Mouse (Mus musculus): ENCODE results near the gene Mafg.

Gene Mafg

GRCm38 (mm10) chr11:120654741-120655140 is 21.3 kb upstream of the Mafg start:
- H3K9me3 ChIP-seq (ENCODE audit: low read length), result no peaks in the 10 kb centered on the region

DNA sequence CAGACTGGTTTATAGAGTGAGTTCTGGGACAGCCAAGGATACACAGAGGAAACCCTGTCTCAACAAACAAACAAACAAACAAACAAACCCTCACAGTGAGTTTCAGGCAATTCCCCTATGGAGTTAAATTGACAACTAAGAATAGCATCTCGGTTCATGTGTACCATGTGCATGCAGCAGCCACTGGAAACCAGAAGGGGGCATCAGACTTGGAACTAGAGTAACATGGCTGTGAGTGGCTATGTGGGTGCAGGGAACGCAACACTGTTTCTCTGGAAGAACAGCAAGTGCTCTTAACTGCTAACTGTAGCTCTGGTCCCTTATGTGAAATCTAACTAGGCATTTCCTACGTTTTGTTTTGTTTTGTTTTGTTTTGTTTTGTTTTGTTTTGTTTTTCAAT is 18.5 kb upstream of the Mafg start:
- H3K4me3 ChIP-seq (replicated peaks; ENCODE audit: low read length), result no peak overlapping the region
- TF ChIP-seq CTCF (conservative IDR thresholded peaks at IDR 0.05; ENCODE audit: low read length), result peak; percentile 85
- no peak for TF ChIP-seq NANOG (IDR thresholded peaks at IDR 0.05; ENCODE audit: borderline replicate concordance, low read length)
- peaks cover 65% of the 10 kb centered on the region for H3K4me1 ChIP-seq (replicated peaks; ENCODE audit: low read depth, low read length)
- no peaks in the 10 kb centered on the region for H3K9me3 ChIP-seq (ENCODE audit: low read length)
- peaks cover 12% of the 10 kb centered on the region for H3K27me3 ChIP-seq (ENCODE audit: insufficient read depth, low read length)
- H3K36me3 ChIP-seq (ENCODE audit: insufficient read depth, low read length), result peaks cover 41% of the 10 kb centered on the region

More at GRCm38 (mm10) chr11:120654741-120655140, 21.3 kb upstream of the Mafg start:
- TF ChIP-seq NANOG (IDR thresholded peaks at IDR 0.05; ENCODE audit: borderline replicate concordance, low read length), result no peak
- Histone ChIP-seq H3K36me3 (ENCODE audit: insufficient read depth, low read length) (peaks cover 62% of the 10 kb centered on the region), H3K4me1 (replicated peaks; ENCODE audit: low read depth, low read length) (peaks cover 70% of the 10 kb centered on the region), H3K27me3 (ENCODE audit: insufficient read depth, low read length) (peaks cover 21% of the 10 kb centered on the region), H3K4me3 (replicated peaks; ENCODE audit: low read length) (no peak overlapping the region)

GRCm38 (mm10) chr11:120648001-120648476 is 14.6 kb upstream of the Mafg start, which contains the start of gene Myadml2:
Gene Myadml2 (minus strand): TSS chr11:120648158.
- Histone ChIP-seq H3K4me3 (replicated peaks; ENCODE audit: low read length) (peak within 1 kb of the TSS; percentile 73), H3K27me3 (ENCODE audit: insufficient read depth, low read length) (peaks cover 25% of the 10 kb centered on the region), H3K36me3 (ENCODE audit: insufficient read depth, low read length) (0 out of 2 replicates have a peak, but pooled peaks cover 3% of the 10 kb centered on the region), H3K4me1 (replicated peaks; ENCODE audit: low read depth, low read length) (peaks cover 51% of the 10 kb centered on the region), H3K9me3 (ENCODE audit: low read length) (no peaks in the 10 kb centered on the region)
- TF ChIP-seq POU5F1 (IDR thresholded peaks at IDR 0.05; ENCODE audit: borderline replicate concordance, low read length) (no peak), CTCF (conservative IDR thresholded peaks at IDR 0.05; ENCODE audit: low read length) (no peak), NANOG (IDR thresholded peaks at IDR 0.05; ENCODE audit: borderline replicate concordance, low read length) (no peak)

DNA sequence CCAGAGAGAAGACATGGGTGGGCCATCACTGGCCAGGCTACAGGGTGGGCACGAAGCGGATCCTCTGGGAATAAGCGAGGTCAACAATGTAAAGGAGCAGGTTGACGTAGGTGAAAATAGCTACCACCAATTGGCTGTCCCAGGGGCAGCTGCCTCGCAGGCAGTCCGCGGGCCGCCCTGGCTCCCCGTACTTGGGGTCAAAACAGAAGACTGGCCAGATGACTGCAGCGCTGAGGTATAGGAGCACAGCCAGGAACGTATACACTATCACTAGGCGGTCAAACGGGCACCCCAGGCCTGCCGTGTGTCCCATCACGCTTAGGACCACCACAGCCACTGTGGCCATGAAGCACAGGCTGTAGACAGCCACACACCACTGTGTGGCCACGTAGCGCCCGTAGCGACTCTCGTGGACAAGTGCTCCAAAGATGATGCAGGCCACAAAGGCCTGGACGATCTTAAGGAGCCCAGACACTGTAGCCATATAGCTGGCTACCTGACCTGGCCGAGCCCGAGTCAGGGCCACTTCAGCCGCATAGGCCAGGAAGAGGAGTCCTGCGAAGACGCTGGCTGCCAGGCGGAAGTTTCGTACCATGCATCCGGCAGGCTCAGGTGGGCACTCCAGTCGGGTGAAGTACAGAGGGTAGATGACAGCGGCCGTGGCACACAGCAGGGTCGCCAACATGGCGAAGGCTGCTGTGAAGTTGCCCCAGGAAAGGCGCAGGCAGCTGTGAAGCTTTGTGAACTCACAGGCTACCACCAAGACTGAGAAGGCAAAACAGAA is 13.8 kb upstream of the Mafg start:
- Histone ChIP-seq H3K27me3 (ENCODE audit: insufficient read depth, low read length) (peaks cover 33% of the 10 kb centered on the region), H3K36me3 (ENCODE audit: insufficient read depth, low read length) (peaks cover under 1% of the 10 kb centered on the region; the same call in 1 of the 2 replicates), H3K4me3 (replicated peaks; ENCODE audit: low read length) (peak overlapping the region; percentile 73), H3K4me1 (replicated peaks; ENCODE audit: low read depth, low read length) (peaks cover 52% of the 10 kb centered on the region), H3K9me3 (ENCODE audit: low read length) (no peaks in the 10 kb centered on the region)
- TF ChIP-seq CTCF (conservative IDR thresholded peaks at IDR 0.05; ENCODE audit: low read length), result no peak
- TF ChIP-seq NANOG (IDR thresholded peaks at IDR 0.05; ENCODE audit: borderline replicate concordance, low read length), result no peak
- TF ChIP-seq POU5F1 (IDR thresholded peaks at IDR 0.05; ENCODE audit: borderline replicate concordance, low read length), result no peak

DNA sequence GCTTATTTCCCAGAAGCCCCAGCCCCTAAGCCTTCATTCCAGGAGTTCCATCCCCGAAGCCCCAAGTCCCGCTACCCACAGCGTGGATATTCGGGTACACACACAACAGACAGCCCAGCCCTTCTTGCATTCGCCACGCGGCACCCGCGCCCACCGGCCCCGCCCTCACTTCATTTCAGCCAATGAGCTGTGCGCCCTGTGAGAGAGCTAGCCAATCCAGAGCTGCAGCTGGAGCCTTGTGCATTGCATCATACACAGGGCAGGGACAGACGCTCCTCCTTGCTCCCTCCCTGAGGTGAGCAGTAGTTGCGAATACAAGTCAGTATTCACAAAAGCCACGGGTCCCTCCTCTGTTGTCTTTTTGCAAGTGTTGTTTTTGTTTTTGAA is 10.2 kb upstream of the Mafg start, which contains the start of gene Pycr1:
Pycr1 (minus strand) TSS at position 169 of the 387 bp plus-strand sequence.
- TF ChIP-seq POU5F1 (IDR thresholded peaks at IDR 0.05; ENCODE audit: borderline replicate concordance, low read length) (no peak), CTCF (conservative IDR thresholded peaks at IDR 0.05; ENCODE audit: low read length) (no peak), NANOG (IDR thresholded peaks at IDR 0.05; ENCODE audit: borderline replicate concordance, low read length) (no peak)
- Histone ChIP-seq H3K36me3 (ENCODE audit: insufficient read depth, low read length) (peaks cover 37% of the 10 kb centered on the region), H3K27me3 (ENCODE audit: insufficient read depth, low read length) (peaks cover 37% of the 10 kb centered on the region), H3K9me3 (ENCODE audit: low read length) (no peaks in the 10 kb centered on the region), H3K4me3 (replicated peaks; ENCODE audit: low read length) (peak within 1 kb of the TSS; percentile 82), H3K4me1 (replicated peaks; ENCODE audit: low read depth, low read length) (peaks cover 64% of the 10 kb centered on the region)

- peaks cover 38% of the 10 kb centered on the region for H3K36me3 ChIP-seq (ENCODE audit: insufficient read depth, low read length)
- peak overlapping the region; percentile 82 for H3K4me3 ChIP-seq (replicated peaks; ENCODE audit: low read length)
- H3K9me3 ChIP-seq (ENCODE audit: low read length), result no peaks in the 10 kb centered on the region
- H3K4me1 ChIP-seq (replicated peaks; ENCODE audit: low read depth, low read length), result peaks cover 58% of the 10 kb centered on the region
- H3K27me3 ChIP-seq (ENCODE audit: insufficient read depth, low read length), result peaks cover 37% of the 10 kb centered on the region
- TF ChIP-seq POU5F1 (IDR thresholded peaks at IDR 0.05; ENCODE audit: borderline replicate concordance, low read length), result no peak
- TF ChIP-seq NANOG (IDR thresholded peaks at IDR 0.05; ENCODE audit: borderline replicate concordance, low read length), result no peak
- no peak for TF ChIP-seq CTCF (conservative IDR thresholded peaks at IDR 0.05; ENCODE audit: low read length)
Measured at GRCm38 (mm10) chr11:120642939-120643600, 9.7 kb upstream of the Mafg start.

DNA sequence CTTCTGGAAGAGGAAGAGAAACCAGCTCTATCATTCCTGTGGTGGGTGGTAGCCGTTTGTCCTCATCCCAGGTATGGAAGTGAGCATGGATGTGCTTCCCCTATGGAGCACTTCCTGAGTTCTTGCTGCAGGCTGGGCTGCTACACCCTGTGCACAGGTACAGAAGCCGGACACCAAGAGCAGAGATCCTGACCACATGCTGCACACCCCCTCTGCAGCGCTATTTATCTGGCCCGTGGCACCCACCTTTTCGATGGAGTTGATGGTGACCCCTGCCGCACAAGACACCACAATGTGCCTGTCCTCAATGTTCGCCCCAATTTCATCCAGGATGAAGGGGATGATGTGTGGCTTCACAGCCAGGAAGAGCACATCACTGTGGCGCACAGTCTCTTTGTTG is 8.5 kb upstream of the Mafg start:
- peaks cover 46% of the 10 kb centered on the region for H3K36me3 ChIP-seq (ENCODE audit: insufficient read depth, low read length)
- H3K4me1 ChIP-seq (replicated peaks; ENCODE audit: low read depth, low read length), result peaks cover 54% of the 10 kb centered on the region
- H3K9me3 ChIP-seq (ENCODE audit: low read length), result no peaks in the 10 kb centered on the region
- H3K27me3 ChIP-seq (ENCODE audit: insufficient read depth, low read length), result peaks cover 25% of the 10 kb centered on the region
- no peak for TF ChIP-seq CTCF (conservative IDR thresholded peaks at IDR 0.05; ENCODE audit: low read length)
- H3K4me3 ChIP-seq (replicated peaks; ENCODE audit: low read length), result peak overlapping the region; percentile 82; the same call in 1 of the 2 replicates

- H3K36me3 ChIP-seq (ENCODE audit: insufficient read depth, low read length), result peaks cover 52% of the 10 kb centered on the region
- TF ChIP-seq CTCF (conservative IDR thresholded peaks at IDR 0.05; ENCODE audit: low read length), result no peak
- no peak for TF ChIP-seq NANOG (IDR thresholded peaks at IDR 0.05; ENCODE audit: borderline replicate concordance, low read length)
- no peak for TF ChIP-seq POU5F1 (IDR thresholded peaks at IDR 0.05; ENCODE audit: borderline replicate concordance, low read length)
- peaks cover 57% of the 10 kb centered on the region for H3K4me1 ChIP-seq (replicated peaks; ENCODE audit: low read depth, low read length)
- H3K9me3 ChIP-seq (ENCODE audit: low read length), result no peaks in the 10 kb centered on the region
- H3K27me3 ChIP-seq (ENCODE audit: insufficient read depth, low read length), result peaks cover 19% of the 10 kb centered on the region
- peak overlapping the region; percentile 20; the same call in 1 of the 2 replicates for H3K4me3 ChIP-seq (replicated peaks; ENCODE audit: low read length)
Measured at GRCm38 (mm10) chr11:120641255-120641654, 7.9 kb upstream of the Mafg start.

All from E14TG2a.4 (cell line).